Mouse (Mus musculus): ENCODE measurements around the gene Arfgef3.

Arfgef3 gene

DNA sequence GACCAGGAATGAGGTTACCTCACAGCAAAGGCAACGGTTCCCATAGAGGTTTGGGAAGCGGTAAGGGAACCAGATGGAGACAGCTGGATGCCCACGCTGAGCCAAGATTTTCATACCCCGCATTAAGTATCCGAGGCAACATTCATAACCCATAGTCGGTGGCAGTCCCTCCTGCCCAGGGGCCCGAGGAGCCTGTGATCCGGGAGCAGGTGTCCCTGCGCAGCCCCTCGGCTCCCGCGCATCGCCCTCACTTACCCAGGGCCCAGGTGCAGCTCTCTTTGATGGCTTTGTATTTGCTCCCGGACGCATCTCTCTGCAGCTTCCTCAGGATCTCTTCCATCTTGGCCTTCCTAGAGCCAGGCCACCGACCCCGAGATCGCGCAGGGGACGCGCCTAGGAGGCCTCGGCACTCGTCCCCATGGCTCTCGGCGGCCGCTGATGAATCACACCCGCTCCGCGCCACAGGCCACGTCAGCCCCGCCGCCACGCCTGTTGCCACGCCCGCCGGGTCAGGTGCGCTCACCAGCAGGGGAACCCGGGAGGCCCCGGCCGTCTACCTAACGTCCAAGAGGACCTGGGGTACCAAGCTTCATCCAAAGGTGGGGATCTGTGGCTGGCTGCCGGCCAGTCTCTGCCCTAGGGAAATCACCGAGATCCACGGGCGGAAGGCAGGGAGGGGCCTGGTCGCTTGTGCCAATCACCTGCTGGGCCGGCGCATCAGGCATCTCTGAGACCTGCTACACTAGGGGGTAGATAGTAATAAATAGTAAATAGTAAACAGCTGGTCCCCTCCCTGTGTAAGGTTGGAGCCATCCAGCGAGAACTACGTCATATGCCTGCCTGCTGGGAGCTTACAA lies at the start of gene Arfgef3:
Gene Arfgef3 (minus strand): TSS at position 664 of the 857 bp plus-strand sequence.
- in situ Hi-C loops (cut with MboI; ENCODE audit: low sequenced_read_pairs): no loop called here

DNA sequence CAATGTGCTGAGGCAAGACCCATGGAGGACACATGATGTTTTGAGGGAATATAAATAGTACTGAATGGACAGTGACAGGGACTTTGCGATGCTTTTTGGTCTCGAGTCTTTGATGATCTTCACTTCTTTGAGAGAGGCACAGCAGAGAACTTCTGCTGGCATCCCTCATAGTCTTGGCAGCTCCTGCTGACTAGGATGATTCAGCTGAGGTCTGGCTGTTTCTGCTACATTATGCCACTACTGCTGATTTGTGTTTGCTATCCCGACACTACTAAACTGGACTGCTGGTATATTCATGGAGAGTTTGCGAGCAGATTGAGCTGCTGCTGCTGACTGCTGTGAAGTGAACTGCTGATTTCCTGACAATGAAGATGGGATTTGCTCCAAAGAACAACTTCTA lies 46.3 kb upstream of the Arfgef3 start:
- in situ Hi-C loops (cut with MboI; ENCODE audit: low sequenced_read_pairs): no loop called here

DNA sequence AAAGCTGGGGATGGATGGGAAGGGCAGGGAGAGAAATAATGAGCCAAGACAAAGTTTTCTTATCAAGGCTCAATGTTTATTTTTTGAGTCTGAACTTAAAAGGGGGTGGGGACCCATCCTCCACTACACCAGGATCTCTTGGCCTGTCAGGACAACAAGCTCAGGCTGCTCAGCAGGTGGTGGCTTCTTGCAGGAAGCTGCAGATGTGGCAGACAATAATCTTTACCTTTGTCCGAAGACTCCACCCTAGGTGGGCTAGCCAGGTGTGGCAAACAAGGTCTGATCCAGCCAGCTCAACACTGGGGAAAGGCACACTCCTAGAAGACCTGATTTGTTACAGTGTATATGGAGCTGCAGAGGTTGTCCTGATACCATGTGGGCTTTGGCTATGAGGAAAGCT lies 44.9 kb upstream of the Arfgef3 start:
- in situ Hi-C loops (cut with MboI; ENCODE audit: low sequenced_read_pairs): no loop called here

DNA sequence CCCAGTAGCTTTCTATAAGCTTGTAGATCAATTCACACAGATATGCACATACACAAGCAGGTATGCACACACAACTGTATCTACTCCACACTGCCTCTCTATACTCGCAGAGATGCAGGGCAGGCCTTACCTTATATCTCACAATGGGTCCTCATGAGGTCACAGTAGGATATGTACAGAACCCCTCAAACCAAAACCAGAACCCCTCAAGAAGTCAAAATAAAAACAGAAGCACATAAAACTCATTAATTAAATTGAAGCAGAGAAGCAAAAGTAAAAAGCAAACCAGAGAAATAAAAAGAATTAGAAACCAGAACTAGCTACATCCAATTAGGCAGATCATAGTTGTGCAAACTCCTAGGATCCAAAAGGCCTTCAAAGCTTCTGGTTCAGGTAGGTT lies 42.9 kb upstream of the Arfgef3 start, which contains the start of gene Gm4922:
Gene Gm4922 (minus strand): TSS at position 101 of the 400 bp plus-strand sequence.
- in situ Hi-C loops (cut with MboI; ENCODE audit: low sequenced_read_pairs): no loop called here

DNA sequence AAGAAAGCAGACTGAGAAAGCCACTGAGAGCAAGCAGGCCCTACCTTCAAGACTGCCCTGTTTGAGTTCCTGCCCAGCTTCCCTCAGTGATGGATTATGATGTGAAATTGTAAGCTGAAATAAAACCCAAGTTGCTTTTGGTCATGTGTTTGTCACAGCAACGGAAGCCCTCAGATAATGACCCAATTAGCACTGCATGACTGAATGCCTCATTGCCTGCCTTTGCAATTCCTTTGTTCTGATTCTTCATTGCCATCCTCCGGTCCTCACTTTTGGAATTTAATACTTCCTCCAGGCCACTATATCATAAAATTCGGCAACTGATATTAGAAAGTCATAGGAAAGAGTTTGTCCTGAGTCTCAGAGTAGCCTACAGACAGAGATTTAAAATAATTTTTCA lies 33.8 kb upstream of the Arfgef3 start:
- in situ Hi-C loops (cut with MboI; ENCODE audit: low sequenced_read_pairs): no loop called here

DNA sequence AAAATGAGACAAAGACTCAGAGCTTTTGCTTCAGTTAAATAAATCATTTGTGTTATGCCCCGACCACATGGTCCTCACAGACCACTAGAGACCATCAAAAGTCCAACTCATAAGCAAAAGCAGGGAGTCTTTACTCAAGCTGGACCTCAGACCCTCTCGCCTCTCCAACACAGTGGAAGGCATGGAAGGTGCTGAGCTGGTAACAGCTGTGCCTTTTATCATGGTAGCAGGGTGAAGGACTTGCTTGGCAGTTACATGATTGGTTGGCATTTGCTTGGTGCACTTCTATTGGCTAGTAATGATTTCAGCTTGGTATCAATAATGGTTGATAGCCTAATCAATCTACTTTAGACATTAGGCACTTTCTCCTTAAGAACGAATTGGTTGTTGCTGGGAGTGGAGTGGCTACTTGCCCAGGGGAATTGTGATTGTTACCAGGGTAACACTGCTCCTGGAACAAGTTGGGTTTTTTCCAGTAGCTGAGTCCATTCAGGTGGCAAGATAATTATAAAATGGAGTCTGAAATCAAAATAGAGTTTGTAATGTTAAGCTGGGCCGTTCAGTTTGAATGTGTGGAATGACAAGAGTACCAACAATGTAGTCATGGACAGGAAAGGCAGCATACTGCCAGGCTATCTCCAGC lies 28.9 kb upstream of the Arfgef3 start:
- in situ Hi-C loops (cut with MboI; ENCODE audit: low sequenced_read_pairs): no loop called here

DNA sequence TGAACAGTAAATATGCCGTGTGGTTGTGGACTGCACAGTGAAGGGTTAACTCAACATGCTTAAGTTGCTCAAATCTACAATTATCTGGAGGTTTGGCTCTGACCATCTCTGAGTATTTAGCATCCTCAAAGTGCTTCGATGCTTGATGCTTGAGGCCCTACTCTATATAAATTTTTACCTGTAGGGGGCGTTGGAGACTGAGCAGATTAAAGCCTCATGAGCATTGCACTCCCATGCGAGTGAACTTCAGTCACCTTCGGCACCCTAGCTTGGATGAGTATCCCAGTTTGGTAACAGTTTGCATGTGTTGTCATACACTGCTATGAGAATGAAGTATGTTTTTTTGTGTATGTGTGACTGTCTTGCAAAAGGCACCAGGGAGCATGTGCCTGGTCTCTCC lies 26.2 kb upstream of the Arfgef3 start:
- in situ Hi-C loops (cut with MboI; ENCODE audit: low sequenced_read_pairs): no loop called here

DNA sequence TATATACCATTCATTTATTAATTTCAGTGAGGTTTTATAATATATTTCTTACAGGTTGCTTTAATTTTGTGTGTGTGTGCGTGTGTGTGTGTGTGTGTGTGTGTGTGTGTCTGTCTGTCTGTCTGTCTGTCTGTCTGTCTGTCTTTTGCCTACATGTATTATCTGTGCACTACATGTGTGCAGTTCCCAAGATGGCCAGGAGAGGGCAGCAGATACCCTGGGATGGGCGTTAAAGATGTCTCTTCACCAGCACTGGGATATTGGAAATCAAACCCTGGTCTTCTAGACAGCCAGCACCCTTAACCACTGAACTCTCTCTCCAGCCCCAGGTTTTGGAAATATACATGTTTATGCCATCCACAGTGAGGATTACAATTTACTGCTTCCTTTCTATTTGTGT lies 16.5 kb upstream of the Arfgef3 start:
- in situ Hi-C loops (cut with MboI; ENCODE audit: low sequenced_read_pairs): no loop called here

DNA sequence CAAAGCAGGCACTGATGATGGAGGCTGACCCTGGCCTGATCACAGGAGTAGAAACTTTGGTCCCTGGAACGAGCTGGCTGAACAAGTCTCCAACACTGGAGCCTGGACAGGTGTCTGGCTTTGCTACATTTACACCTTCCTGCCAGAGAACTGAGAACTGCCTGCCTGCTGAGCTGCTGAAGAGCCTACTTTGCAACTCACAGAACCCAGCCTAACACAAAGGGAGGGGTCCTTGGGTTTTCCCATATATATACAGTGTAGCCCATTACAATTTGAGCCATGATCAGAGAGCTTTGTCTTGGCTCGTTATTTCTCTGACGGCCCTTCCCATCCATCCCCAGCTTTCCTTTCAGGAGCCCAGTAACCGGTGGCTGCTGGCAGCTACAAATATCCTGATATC lies 6.3 kb upstream of the Arfgef3 start:
- in situ Hi-C loops (cut with MboI; ENCODE audit: low sequenced_read_pairs): no loop called here

DNA sequence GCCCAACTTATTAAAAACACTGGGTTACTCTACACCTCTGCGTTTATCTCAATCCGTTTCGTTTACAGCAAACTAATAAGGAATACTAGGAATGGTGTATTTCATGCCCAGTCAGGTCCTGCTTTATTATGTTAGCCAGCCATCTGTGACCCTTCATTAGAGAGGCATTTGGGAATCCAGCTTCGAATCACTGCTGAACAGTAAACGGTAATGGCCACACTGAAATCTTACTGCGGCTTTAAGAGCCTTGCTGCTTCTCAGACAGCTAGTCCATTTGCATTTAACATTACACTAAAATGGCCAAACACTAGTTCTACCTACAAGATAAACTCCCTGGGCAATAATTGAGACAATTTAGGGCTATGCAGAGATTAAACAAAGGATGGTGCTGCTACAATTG lies 1.7 kb downstream of the Arfgef3 start:
- in situ Hi-C loops (cut with MboI; ENCODE audit: low sequenced_read_pairs): no loop called here

DNA sequence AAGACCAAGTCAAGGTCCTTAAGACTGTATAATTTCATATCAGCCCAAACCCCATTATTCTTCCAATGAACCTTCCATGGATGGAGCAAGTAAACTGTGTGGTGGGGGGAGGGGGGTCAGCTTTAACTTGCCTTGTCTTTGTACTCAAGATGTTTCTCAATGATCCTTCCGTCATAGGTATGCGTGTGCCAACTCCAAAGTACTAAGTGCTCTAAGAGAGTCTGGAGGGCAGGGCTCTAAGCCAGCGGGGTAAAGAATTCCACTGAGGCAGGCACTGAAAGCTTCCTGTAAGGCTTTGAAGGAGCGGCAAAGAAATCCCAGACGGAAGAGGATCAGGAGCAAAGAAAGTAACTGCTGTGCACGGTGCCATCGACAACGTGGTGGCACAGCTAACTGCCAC lies 2.7 kb downstream of the Arfgef3 start:
- in situ Hi-C loops (cut with MboI; ENCODE audit: low sequenced_read_pairs): no loop called here

DNA sequence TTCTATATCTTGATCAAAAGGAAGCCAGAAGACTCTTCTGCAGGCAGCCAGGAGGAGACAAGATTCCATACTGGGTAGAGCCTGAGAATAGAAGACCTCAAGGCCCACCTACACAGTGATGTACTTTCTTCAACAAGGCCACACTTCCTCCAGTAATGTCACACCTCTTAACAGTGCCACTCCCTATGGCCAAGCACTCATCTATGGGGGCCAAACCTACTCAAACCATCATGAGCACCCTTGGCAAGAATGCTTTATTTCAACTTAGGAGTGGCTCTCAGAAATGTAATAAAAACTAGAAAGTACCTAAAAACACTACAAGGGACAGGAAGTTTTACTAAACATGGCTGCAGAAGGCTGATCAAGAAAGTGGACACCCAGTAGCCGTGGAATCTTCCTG lies 15.2 kb downstream of the Arfgef3 start:
- in situ Hi-C loops (cut with MboI; ENCODE audit: low sequenced_read_pairs): no loop called here

DNA sequence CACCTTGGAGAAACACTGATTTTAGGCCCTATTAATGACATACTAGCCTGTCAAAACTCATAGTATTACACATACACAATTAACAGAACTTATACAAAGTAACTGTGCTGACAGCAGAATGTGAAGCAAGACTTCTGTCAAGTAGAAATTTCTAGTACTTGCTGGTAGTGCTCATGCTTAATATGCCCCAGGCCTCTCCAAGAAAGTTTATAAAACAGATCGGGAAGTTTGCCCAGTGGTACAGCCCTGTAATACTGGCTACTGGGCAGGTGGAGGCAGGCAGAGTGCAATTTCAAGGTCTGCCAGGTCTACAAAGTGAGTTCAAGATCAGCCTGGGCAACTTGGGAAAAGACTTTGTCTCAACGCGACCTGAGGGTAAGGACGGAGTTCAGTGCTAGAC lies 32.3 kb downstream of the Arfgef3 start:
- in situ Hi-C loops (cut with MboI; ENCODE audit: low sequenced_read_pairs): no loop called here

DNA sequence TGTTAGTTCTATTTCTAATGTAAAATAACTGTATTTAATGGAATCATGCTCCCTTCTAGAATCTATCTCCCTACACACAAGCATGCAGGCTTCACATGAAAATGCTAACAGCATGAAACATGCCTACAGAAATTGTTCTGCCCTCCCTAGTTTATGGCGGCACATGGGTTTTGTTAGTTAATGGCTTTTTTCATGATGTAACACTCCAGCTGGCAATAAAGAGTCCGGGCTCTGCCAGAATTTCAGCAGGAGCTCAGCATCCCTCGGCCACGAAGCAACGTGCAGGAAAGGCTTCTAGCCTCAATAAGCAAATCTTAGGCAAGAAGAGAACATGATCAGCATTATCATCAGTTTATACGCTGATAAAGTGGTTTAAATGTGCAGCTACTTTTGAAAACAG lies 32.8 kb downstream of the Arfgef3 start:
- in situ Hi-C loops (cut with MboI; ENCODE audit: low sequenced_read_pairs): no loop called here

DNA sequence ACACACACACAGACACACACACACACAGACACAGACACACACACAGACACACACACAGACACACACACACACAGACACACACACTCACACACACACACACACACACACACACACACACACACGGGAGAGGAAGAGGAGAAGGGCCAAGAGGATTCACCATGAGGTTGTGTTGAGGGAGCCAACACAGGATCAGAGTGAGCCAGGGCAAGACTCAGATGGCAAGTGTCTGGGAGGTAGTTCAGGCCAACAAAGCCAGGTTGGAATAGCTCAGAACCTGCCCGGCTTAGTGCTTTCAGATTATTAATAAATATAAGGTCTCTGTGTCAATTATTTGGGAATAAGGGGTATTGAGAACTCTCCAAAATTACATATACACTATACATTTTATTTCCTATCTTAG lies 33.9 kb downstream of the Arfgef3 start:
- in situ Hi-C loops (cut with MboI; ENCODE audit: low sequenced_read_pairs): no loop called here

DNA sequence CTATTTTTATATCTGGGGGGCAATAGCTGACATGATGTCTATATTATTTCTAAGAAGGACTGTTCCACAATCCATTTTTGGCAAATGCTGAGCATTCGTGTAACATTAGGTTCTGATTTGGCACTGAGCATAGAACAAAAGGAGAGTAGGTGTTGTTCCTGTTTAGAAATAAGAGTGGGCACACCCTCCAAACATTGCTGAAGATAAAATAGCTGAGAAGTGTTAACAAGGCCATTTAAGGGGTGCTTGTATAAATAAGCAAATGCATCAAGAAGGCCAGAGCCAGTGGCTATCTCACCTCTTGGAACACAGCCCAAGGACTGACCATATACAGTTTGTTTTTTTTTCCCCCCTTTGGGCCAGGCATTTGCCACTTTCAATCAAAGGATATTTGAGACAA lies 35.1 kb downstream of the Arfgef3 start:
- in situ Hi-C loops (cut with MboI; ENCODE audit: low sequenced_read_pairs): no loop called here

DNA sequence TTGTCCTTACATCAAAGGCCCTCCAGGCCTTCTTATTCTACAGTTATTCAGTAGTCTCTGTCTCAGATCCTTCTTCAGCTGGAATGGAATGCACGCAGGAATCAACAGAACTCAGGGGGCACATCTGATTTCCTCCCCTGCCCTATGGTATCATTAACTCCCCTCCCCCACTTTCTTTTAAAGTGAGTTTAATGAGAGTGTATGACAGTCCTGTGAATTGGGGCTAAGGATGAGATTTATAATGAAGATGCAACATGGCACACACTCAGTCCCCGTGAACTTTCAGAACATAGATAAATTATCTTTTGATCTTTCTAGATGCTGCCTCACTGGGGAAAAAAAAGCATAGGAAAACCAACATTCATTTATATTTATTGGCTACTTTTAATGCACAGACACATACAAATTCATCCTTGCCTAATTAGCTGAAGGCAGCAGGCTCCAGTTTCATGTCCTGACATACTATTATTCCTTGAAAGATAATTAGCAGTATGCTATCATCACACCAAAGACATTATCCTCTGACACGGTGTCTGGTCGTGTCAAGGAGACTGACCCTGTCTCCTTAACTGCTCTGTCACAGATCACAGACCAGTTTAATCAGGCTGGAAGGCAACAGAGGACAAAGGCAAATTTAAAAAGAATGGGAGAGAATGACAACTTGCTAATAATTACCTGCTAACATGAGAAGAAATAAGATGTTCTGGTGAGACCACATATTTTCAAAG lies 39.2 kb downstream of the Arfgef3 start:
- in situ Hi-C loops (cut with MboI; ENCODE audit: low sequenced_read_pairs): no loop called here

DNA sequence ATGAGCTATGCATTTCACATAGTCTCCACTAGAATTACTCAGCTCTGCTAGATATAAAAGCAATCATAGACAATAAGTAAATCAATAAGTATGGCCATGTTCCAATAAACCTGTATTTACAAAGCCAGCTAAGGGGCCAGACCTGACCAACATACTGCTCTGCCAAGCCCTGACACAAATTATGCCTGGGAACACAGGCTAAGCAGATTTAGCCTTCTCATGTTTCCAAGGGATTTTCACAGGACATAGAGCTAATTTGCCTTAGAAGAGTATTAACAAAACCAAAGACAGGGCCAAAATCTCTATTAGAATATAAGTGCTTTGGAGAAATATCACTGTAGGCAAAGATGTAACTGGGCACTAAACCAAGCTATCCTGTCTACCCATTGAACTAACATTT lies 42.2 kb downstream of the Arfgef3 start:
- in situ Hi-C loops (cut with MboI; ENCODE audit: low sequenced_read_pairs): no loop called here

DNA sequence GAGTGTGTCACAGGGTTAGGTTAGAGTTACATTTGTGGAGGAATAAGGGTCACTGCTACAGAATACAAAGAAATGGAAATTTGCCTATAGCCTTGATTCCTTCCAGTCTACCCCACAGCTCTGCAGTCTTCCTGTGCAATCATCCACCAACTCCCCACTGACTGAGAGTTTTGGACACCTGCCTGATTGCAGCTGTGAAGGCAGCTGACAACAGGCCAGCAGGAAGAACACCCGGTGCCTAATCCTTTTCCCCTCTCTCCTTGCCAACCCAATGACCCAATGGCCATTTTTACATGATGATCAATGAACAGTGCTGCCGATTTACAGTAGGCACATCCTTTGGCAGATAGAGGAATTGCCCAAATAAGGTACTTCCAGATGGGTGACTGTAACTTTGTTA lies 43.6 kb downstream of the Arfgef3 start:
- in situ Hi-C loops (cut with MboI; ENCODE audit: low sequenced_read_pairs): no loop called here

DNA sequence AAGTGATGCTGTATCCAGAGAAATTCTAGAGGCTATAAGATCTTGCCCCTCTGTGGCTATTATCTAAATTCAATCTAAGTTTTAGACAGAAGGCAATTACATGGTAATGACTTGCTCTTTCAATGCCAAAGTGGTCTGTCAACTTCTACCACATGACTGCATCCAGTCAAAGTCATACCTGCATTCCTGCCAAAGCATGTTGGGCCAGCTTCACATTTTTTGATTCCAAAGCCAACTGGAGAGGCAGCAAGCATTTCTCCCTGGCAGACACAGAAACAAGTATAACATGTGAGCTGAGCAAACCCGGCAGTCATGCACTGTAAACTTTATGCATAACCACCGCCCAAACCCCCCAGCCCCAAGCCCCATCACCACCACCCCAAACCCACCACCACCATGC lies 44.6 kb downstream of the Arfgef3 start:
- in situ Hi-C loops (cut with MboI; ENCODE audit: low sequenced_read_pairs): no loop called here

DNA sequence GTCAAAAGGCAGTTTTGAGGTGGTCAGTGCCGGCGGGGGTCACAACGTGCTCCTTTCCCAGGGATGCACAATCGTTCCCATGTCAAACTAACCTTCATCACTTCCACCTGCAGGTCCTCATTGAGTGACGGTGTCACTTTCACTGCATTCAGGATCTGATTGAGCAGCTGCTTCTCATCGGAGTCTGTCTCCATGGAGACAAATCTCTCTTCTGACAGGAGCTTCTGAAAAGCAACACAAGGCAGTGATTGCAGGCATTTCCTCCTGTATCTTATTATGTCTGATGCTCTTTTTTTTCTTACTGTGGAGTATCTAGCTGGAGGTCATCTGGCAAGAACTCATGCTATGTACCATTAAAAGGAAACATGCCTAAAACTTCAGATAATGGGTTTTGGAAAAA lies 47.3 kb downstream of the Arfgef3 start:
- in situ Hi-C loops (cut with MboI; ENCODE audit: low sequenced_read_pairs): no loop called here

DNA sequence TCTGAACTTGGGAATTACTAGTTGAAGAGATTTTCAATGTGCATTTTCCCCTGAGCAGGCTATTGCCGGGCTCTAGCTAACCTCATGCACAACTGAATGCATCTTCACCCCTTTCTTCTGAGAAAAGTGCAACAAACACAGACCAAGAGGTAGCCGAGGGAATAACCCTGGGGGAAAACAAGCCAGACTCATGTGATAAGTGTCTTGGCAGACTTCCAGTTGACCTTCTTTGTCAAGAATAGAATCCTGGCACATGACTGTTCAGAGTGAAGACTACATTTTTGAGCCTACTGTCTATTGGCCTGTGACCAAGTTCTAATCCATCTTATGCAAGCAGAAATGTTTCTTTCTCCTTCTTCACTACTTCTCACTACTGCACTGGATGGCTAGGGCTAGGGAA lies 55.5 kb downstream of the Arfgef3 start:
- in situ Hi-C loops (cut with MboI; ENCODE audit: low sequenced_read_pairs): no loop called here
